25 mouse cellular contexts compared by ENCODE assay signal in genomic region chrX:140936271-140936670, GRCm38 (mm10). TPM values are rescaled to one million over a fixed set of nuclear protein-coding genes. Genes with fewer than 3 reads are reported as not detected.
DNase-seq lines count a peak whose midpoint lies in the region; ATAC-seq lines count a peak whose summit lies in the region.
"Had no signal": no experiment of that assay in that cellular context is flagged by ENCODE, and none has a peak within 500 bp of the region (broad histone marks: within the 10 kb centered on the region; RNA-seq: fewer than 3 reads in every experiment).

No protein-coding gene starts in this region.

- 48% methylated on average over 5 of the region's 5 CpGs for WGBS in heart, embryonic 15.5 days
- 45% methylated on average over 5 of the region's 5 CpGs for WGBS in heart, embryonic 11.5 days (ENCODE audit: insufficient replicate concordance)

- H3K27me3 ChIP-seq in heart, embryonic 15.5 days: peaks cover 4% of the 10 kb centered on the region; the same call in 1 of the 2 replicates
- peaks cover 6% of the 10 kb centered on the region; the same call in 1 of the 2 replicates for H3K27me3 ChIP-seq in heart, embryonic 11.5 days (ENCODE audit: control insufficient read depth, insufficient read depth, low read length)

- no peak overlapping the region for H3K9ac ChIP-seq in heart, embryonic 15.5 days
- no peak overlapping the region for H3K9ac ChIP-seq in heart, embryonic 11.5 days (ENCODE audit: low read depth, low read length)
- H3K9ac ChIP-seq: embryonic facial prominence, embryonic 12.5 days; forebrain, embryonic 13.5 days; forebrain, embryonic 15.5 days; forebrain, postnatal 0 days had no signal

- H3K9me3 ChIP-seq in heart, embryonic 15.5 days (replicated peaks): no peaks in the 10 kb centered on the region
- H3K9me3 ChIP-seq in heart, embryonic 11.5 days (replicated peaks; ENCODE audit: control insufficient read depth, low read length): no peaks in the 10 kb centered on the region
- H3K9me3 ChIP-seq: embryonic facial prominence, embryonic 10.5 days; embryonic facial prominence, embryonic 12.5 days; forebrain, embryonic 13.5 days; forebrain, embryonic 15.5 days; G1E had no signal

- DNase-seq in ES-CJ7 (ENCODE audit: low read depth, low spot score): peak; percentile 25
- peak; percentile 65 for DNase-seq in R1 (ENCODE audit: low read depth, low spot score)
- DNase-seq in thymus, postnatal 36 days: no peak
- no peak for DNase-seq in layer of hippocampus, adult 9-10 months (ENCODE audit: low spot score)
- DNase-seq: adrenal gland, adult 8-10 months; adrenal gland, postnatal 14 days; adrenal gland, postnatal 36 days; cerebellum, adult 11-12 months; cerebellum, adult 2 months; cerebellum, adult 9-10 months; cerebellum, postnatal 10 days; cerebellum, postnatal 25 days; forebrain, postnatal 0 days had no signal

- H3K4me3 ChIP-seq in heart, embryonic 15.5 days: no peak overlapping the region
- no peak overlapping the region for H3K4me3 ChIP-seq in heart, embryonic 11.5 days (ENCODE audit: low read depth, low read length)
- H3K4me3 ChIP-seq: embryonic facial prominence, embryonic 10.5 days; embryonic facial prominence, embryonic 12.5 days; forebrain, embryonic 13.5 days; forebrain, embryonic 15.5 days had no signal

- H3K27ac ChIP-seq in heart, embryonic 15.5 days: peak overlapping the region; percentile 27; the same call in 1 of the 2 replicates
- no peak overlapping the region for H3K27ac ChIP-seq in heart, embryonic 11.5 days (ENCODE audit: low read depth, low read length)
- H3K27ac ChIP-seq: embryonic facial prominence, embryonic 10.5 days; embryonic facial prominence, embryonic 12.5 days; forebrain, embryonic 13.5 days; forebrain, embryonic 15.5 days had no signal

- H3K36me3 ChIP-seq in heart, embryonic 15.5 days: no peaks in the 10 kb centered on the region
- no peaks in the 10 kb centered on the region for H3K36me3 ChIP-seq in heart, embryonic 11.5 days (ENCODE audit: control insufficient read depth, insufficient read depth, low read length)
- H3K36me3 ChIP-seq: embryonic facial prominence, embryonic 10.5 days; embryonic facial prominence, embryonic 12.5 days; forebrain, embryonic 15.5 days; G1E had no signal

- ATAC-seq in heart, embryonic 15.5 days (replicated peaks; ENCODE audit: insufficient number of reproducible peaks, insufficient read depth, low FRiP score, low read depth): no peak
- ATAC-seq in heart, embryonic 11.5 days (replicated peaks; ENCODE audit: insufficient number of reproducible peaks, low FRiP score, low TSS enrichment): no peak
- ATAC-seq: activated CD4-positive, CD25-positive, alpha-beta regulatory T cell, adult 4 months; forebrain, embryonic 13.5 days; forebrain, embryonic 15.5 days; forebrain, postnatal 0 days; Patski had no signal

- H3K4me1 ChIP-seq in heart, embryonic 15.5 days (replicated peaks): no peaks in the 10 kb centered on the region
- no peaks in the 10 kb centered on the region for H3K4me1 ChIP-seq in heart, embryonic 11.5 days (ENCODE audit: control insufficient read depth, insufficient read depth, low read length)
- H3K4me1 ChIP-seq: embryonic facial prominence, embryonic 10.5 days; embryonic facial prominence, embryonic 12.5 days; forebrain, embryonic 13.5 days; forebrain, embryonic 15.5 days had no signal

- H3K4me2 ChIP-seq in heart, embryonic 15.5 days: no peak overlapping the region
- H3K4me2 ChIP-seq in heart, embryonic 11.5 days: no peak overlapping the region
- H3K4me2 ChIP-seq: embryonic facial prominence, embryonic 12.5 days; forebrain, embryonic 13.5 days; forebrain, embryonic 15.5 days had no signal

RNA-seq across cellular contexts. Expression of gene Psmd10, which starts 20.3 kb away (rescaled TPM):
- polyA plus RNA-seq in heart, embryonic 15.5 days (2015; fragmentation: Nextera tagmentation; extraction: Ambion mirVana): 33.1 and 37.3 TPM in 2 replicates
- polyA plus RNA-seq in heart, embryonic 11.5 days (2014; fragmentation: Nextera tagmentation; extraction: Ambion mirVana): 37.6 and 37.7 TPM in 2 replicates

RNA-seq across cellular contexts. Expression of gene Atg4a, which starts 20.4 kb away (rescaled TPM):
- 12.9 and 13.0 TPM in 2 replicates for polyA plus RNA-seq in heart, embryonic 15.5 days (2015; fragmentation: Nextera tagmentation; extraction: Ambion mirVana)
- polyA plus RNA-seq in heart, embryonic 11.5 days (2014; fragmentation: Nextera tagmentation; extraction: Ambion mirVana): 12.2 and 16.9 TPM in 2 replicates

RNA-seq across cellular contexts. Expression of gene Vsig1, which starts 28.9 kb away (rescaled TPM):
- polyA plus RNA-seq in heart, embryonic 15.5 days (2015; fragmentation: Nextera tagmentation; extraction: Ambion mirVana): 0.06 TPM in 1 of 2 replicates, not detected in the other
- polyA plus RNA-seq in heart, embryonic 11.5 days (2014; fragmentation: Nextera tagmentation; extraction: Ambion mirVana): not detected in 2 replicates
- polyA plus RNA-seq: activated CD4-positive, CD25-positive, alpha-beta regulatory T cell, adult 4 months; C2C12; cortical plate, adult 2 months; embryonic facial prominence, embryonic 10.5 days; embryonic facial prominence, embryonic 12.5 days; forebrain, embryonic 11.5 days; forebrain, embryonic 13.5 days; forebrain, embryonic 15.5 days; G1E; Patski had no signal

Comparison
In these comparisons a context has a peak if more than half of its experiments do, and no peak if none do; other contexts are left out.
1. DNase-seq: peak in ES-CJ7 (single experiment) and R1 (single experiment); none in thymus, postnatal 36 days (0 of 2) and layer of hippocampus, adult 9-10 months (single experiment).